Mouse (Mus musculus) lung, embryonic 14.5 days (tissue): ENCODE data around the gene Cd53. TPM values are rescaled to one million over a fixed set of nuclear protein-coding genes. Genes with fewer than 3 reads are reported as not detected.

Experiments used
- ATAC-seq: fragments of 200-750 bp; cut with Nextera tagmentation; 2 replicates; pipeline ENCODE4 v1.8.0; 2017; ENCODE audit warnings: mild to moderate bottlenecking, moderate TSS enrichment, moderate library complexity; ENCODE audit not compliant: insufficient read depth
- DNase-seq: peaks from one replicate; pipeline ENCODE4 v3.0.0-alpha.2; 2015
- H3K27ac ChIP-seq: fragments of 300-500 bp; sonication (generic); 2 replicates; pipeline ENCODE4 v1.5.1; 2014; ENCODE audit warnings: low read depth, mild to moderate bottlenecking, moderate library complexity
- H3K27me3 ChIP-seq: fragments of 300-500 bp; sonication (generic); 2 replicates; pipeline ENCODE4 v1.6.1; 2014; ENCODE audit warnings: low read length, control low read depth; ENCODE audit not compliant: insufficient read depth
- H3K36me3 ChIP-seq: fragments of 300-500 bp; sonication (generic); 2 replicates; pipeline ENCODE4 v1.6.1; 2014; ENCODE audit warnings: control low read depth; ENCODE audit not compliant: insufficient read depth
- H3K4me1 ChIP-seq: fragments of 300-500 bp; sonication (generic); 2 replicates; pipeline ENCODE4 v1.6.1; 2014; ENCODE audit warnings: antibody characterized with exemption, control low read depth; ENCODE audit not compliant: insufficient read depth
- H3K4me2 ChIP-seq: fragments of 300-500 bp; sonication (generic); 2 replicates; pipeline ENCODE4 v1.6.1; 2014; ENCODE audit warnings: mild to moderate bottlenecking
- H3K4me3 ChIP-seq: fragments of 300-500 bp; sonication (generic); 2 replicates; pipeline ENCODE4 v1.5.1; 2014; ENCODE audit warnings: low read depth, low read length
- H3K9ac ChIP-seq: fragments of 300-500 bp; sonication (generic); 2 replicates; pipeline ENCODE4 v1.6.1; 2014
- H3K9me3 ChIP-seq: fragments of 300-500 bp; sonication (generic); 2 replicates; pipeline ENCODE4 v1.6.1; 2016; ENCODE audit warnings: low read depth, low read length, control low read depth
- CTCF ChIP-seq: IDR thresholded peaks from 2 replicates; pipeline ENCODE4 v1.5.1; 2016; ENCODE audit warnings: antibody characterized with exemption, low read depth
- WGBS: fragments of 180-500 bp; shearing (Covaris S2); extraction: QIAGEN DNeasy Blood & Tissue Kit; methylation state at CpG from one replicate; pipeline ENCODE4 v1.1.7; 2014; 5-methylcytosine and 5-hydroxymethylcytosine counted together
- polyA plus RNA-seq: library from polyadenylated mRNA; unstranded; fragments of >200 nt; fragmentation: Nextera tagmentation; extraction: Ambion mirVana; gene quantifications from 2 replicates; pipeline ENCODE4 v1.2.1, GENCODE M21; 2014

The Cd53 gene
- polyA plus RNA-seq: 7.0 and 8.3 TPM in 2 replicates

- no peaks in the 10 kb centered on the region for H3K9me3 ChIP-seq
- no peaks in the 10 kb centered on the region for H3K4me1 ChIP-seq
- DNase-seq (peak; percentile 2), ATAC-seq (no peak)
- no peak within 1 kb of the TSS for H3K9ac ChIP-seq
- no peak within 1 kb of the TSS for H3K4me2 ChIP-seq
- no peaks in the 10 kb centered on the region for H3K27me3 ChIP-seq
- 79% methylated on average over 2 of the region's 2 CpGs for WGBS
- no peak within 1 kb of the TSS for H3K4me3 ChIP-seq
- H3K27ac ChIP-seq: no peak within 1 kb of the TSS
- H3K36me3 ChIP-seq: no peaks in the 10 kb centered on the region
- TF ChIP-seq CTCF: no peak
Observed at GRCm38 (mm10) chr3:106789930-106790329, at the start of gene Cd53. Gene Cd53 (minus strand): TSS chr3:106790149.

- H3K4me2 ChIP-seq: no peak overlapping the region
- H3K9ac ChIP-seq: no peak overlapping the region
- H3K4me3 ChIP-seq: no peak overlapping the region
- WGBS: 60% methylated on average over 1 of the region's 1 CpGs
- no peak for TF ChIP-seq CTCF
- no peaks in the 10 kb centered on the region for H3K27me3 ChIP-seq
- H3K9me3 ChIP-seq: no peaks in the 10 kb centered on the region
- DNase-seq (no peak), ATAC-seq (no peak)
- no peak overlapping the region for H3K27ac ChIP-seq
- no peaks in the 10 kb centered on the region for H3K36me3 ChIP-seq
- H3K4me1 ChIP-seq: no peaks in the 10 kb centered on the region
Observed at GRCm38 (mm10) chr3:106832107-106832506, 42.2 kb upstream of the Cd53 start.

- Histone ChIP-seq H3K4me2 (no peak within 1 kb of the TSS), H3K9me3 (no peaks in the 10 kb centered on the region), H3K9ac (no peak within 1 kb of the TSS), H3K4me1 (no peaks in the 10 kb centered on the region), H3K4me3 (no peak within 1 kb of the TSS), H3K36me3 (no peaks in the 10 kb centered on the region), H3K27me3 (no peaks in the 10 kb centered on the region), H3K27ac (no peak within 1 kb of the TSS)
- DNase-seq: no peak
- TF ChIP-seq CTCF: no peak
- WGBS: 83% methylated on average over 1 of the region's 1 CpGs
- ATAC-seq: no peak
Observed at GRCm38 (mm10) chr3:106826187-106826586, 36.2 kb upstream of the Cd53 start, which contains the start of gene Olfr266. Gene Olfr266 (minus strand): TSS chr3:106826287.

GRCm38 (mm10) chr3:106817676-106818075 lies 27.7 kb upstream of the Cd53 start:
- H3K9ac ChIP-seq: no peak overlapping the region
- H3K4me3 ChIP-seq: no peak overlapping the region
- H3K4me2 ChIP-seq: no peak overlapping the region
- H3K36me3 ChIP-seq: no peaks in the 10 kb centered on the region
- H3K4me1 ChIP-seq: no peaks in the 10 kb centered on the region
- H3K9me3 ChIP-seq: no peaks in the 10 kb centered on the region
- no peak overlapping the region for H3K27ac ChIP-seq
- DNase-seq: no peak
- 72% methylated on average over 2 of the region's 2 CpGs for WGBS
- no peak for TF ChIP-seq CTCF
- no peak for ATAC-seq
- no peaks in the 10 kb centered on the region for H3K27me3 ChIP-seq

DNA sequence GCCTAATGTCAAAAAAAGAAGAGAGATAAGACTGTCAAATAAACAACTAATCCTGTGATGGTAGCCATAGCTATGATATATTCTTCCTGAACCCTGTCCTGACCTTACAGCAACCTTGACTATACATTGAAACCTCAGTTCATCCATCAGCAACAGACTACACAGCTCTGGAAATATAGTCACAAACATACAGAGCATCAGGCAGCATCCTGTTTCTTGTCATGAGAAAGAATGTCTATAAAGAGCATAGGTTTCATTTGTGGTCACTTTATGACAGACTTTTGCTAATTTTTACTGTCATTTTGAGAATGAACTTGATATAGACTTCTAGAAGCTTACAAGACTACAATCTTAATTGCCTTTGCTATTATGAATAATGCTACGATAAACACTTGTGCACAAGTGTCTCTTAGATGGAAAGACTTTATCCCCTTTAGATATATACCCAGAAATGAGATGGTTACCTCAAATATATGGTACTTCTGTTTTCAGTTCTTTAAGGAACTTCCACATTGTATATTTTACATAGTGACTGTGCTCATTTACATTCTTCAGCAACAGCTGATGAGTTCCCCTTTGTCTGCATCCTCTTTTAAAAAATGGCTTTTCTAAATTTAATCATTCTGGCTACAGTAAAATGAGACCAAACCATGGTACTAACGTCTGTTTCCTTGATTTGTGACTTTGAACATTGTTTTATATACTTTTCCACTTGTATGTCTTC lies 19.2 kb upstream of the Cd53 start:
- Histone ChIP-seq H3K9ac (no peak overlapping the region), H3K9me3 (no peaks in the 10 kb centered on the region), H3K4me2 (no peak overlapping the region), H3K27me3 (no peaks in the 10 kb centered on the region), H3K27ac (no peak overlapping the region), H3K36me3 (no peaks in the 10 kb centered on the region), H3K4me1 (no peaks in the 10 kb centered on the region), H3K4me3 (no peak overlapping the region)
- WGBS: 56% methylated on average over 2 of the region's 2 CpGs
- no peak for TF ChIP-seq CTCF
- no peak for ATAC-seq
- no peak for DNase-seq

DNA sequence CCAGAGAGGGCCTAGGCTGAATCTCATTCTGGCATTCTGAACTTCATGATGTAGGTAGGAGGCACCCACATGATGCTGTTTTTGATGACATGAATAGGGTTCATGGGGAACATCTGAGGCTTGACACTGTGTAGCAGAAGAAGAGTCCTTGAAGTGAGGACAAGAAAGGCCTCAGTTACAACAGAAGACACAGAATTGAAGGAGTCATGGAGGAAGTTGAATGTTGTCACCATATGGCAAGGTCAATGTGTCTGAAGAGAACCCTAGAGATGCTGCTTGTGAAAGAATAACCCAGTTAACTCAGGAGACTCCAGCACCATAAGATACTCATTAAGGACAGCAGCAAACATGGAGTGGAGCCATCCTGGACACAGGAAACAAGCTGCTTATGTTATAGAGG lies 8.1 kb upstream of the Cd53 start:
- Histone ChIP-seq H3K4me2 (no peak overlapping the region), H3K27ac (no peak overlapping the region), H3K4me3 (no peak overlapping the region), H3K27me3 (no peaks in the 10 kb centered on the region), H3K36me3 (no peaks in the 10 kb centered on the region), H3K9ac (no peak overlapping the region), H3K4me1 (no peaks in the 10 kb centered on the region), H3K9me3 (no peaks in the 10 kb centered on the region)
- ATAC-seq (no peak), DNase-seq (no peak)
- no peak for TF ChIP-seq CTCF

DNA sequence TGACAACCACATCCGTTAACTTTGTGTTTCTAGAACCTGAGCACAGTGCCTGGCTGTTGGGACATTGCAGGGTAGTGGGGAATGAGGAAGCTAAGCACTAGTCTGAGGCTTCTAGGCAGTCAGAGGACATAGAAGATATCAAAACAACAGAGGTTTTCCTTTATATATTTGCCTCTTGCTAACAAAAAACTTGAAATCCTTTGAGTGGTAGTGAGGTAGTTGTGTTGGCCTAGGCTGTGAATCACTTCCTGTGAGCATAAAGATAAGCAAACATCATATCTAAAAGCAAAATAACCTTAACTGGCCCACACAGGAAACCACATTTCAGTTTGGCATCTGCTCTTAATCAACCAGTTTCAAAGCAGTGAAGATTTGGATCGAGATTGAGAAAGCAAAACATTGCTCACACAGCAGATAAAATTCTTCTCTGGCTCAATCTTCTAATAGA lies 1.5 kb downstream of the Cd53 start:
- no peak for TF ChIP-seq CTCF
- Histone ChIP-seq H3K27me3 (no peaks in the 10 kb centered on the region), H3K4me3 (no peak overlapping the region), H3K4me2 (no peak overlapping the region), H3K9ac (no peak overlapping the region), H3K4me1 (no peaks in the 10 kb centered on the region), H3K9me3 (no peaks in the 10 kb centered on the region), H3K36me3 (no peaks in the 10 kb centered on the region), H3K27ac (no peak overlapping the region)
- 47% methylated on average over 2 of the region's 2 CpGs for WGBS
- ATAC-seq: no peak
- DNase-seq: no peak
